8 mouse cellular contexts compared by ENCODE assay signal in the genomic region with DNA sequence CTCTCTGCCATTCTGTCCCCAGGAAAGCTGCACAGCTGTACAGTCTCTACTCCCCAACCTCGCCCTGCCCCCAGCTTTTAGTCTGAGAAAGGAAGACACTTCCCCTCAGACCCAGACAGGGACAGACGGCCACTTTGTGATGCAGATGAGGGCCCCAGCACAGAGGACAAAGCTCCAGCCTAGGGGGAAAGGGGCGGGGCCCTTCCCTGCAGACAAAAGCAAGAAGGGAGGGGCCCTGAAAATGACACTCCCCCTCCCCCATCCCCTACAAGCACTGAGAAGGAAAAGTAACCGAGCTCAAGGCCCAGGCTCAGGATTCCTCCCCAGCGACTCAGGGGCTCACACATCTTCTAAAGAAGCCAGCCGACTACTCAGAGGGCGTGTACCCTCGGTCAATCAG. TPM values are rescaled to one million over a fixed set of nuclear protein-coding genes. Genes with fewer than 3 reads are reported as not detected.
DNase-seq lines count a peak whose midpoint lies in the region; ATAC-seq and TF ChIP-seq lines count a peak whose summit lies in the region.

No protein-coding gene starts in this region.

- WGBS in forebrain, embryonic 12.5 days: under 1% methylated on average over 8 of the region's 8 CpGs
- 10% methylated on average over 8 of the region's 8 CpGs for WGBS in stomach, embryonic 15.5 days

- intact Hi-C loops in heart, postnatal 36 days (cut with DNase I): loop anchor here (5.0 to 10.0 kb wide), 2 partner anchors 144 to 499 kb away; a partner anchor contains a TSS
- intact Hi-C loops in gastrocnemius, postnatal 36 days (cut with DNase I): no loop called here

- no peak for TF ChIP-seq CTCF in G1E (IDR thresholded peaks at IDR 0.05; ENCODE audit: low read depth, low read length)

- DNase-seq in heart, adult 11 months: peak; percentile 90
- DNase-seq in heart, postnatal 36 days: no peak
- peak; percentile 48 for DNase-seq in G1E (ENCODE audit: low spot score)
- DNase-seq in induced T-regulatory cell, adult 2 months (ENCODE audit: low read depth): peak; percentile 28
- peak; percentile 40 for DNase-seq in lung, postnatal 36 days
- no peak for DNase-seq in gastrocnemius, postnatal 36 days

- peaks cover 23% of the 10 kb centered on the region for H3K36me3 ChIP-seq in G1E (replicated peaks)
- H3K36me3 ChIP-seq in forebrain, embryonic 12.5 days (replicated peaks): peaks cover 10% of the 10 kb centered on the region
- no peaks in the 10 kb centered on the region for H3K36me3 ChIP-seq in stomach, embryonic 15.5 days

- peak overlapping the region; percentile 74 for H3K4me2 ChIP-seq in forebrain, embryonic 12.5 days
- H3K4me2 ChIP-seq in stomach, embryonic 15.5 days: peak overlapping the region; percentile 37

- H3K9ac ChIP-seq in forebrain, embryonic 12.5 days: peak overlapping the region; percentile 94
- no peak overlapping the region for H3K9ac ChIP-seq in stomach, embryonic 15.5 days

- 0 out of 2 replicates have a peak, but pooled peaks cover 2% of the 10 kb centered on the region for H3K27me3 ChIP-seq in G1E (ENCODE audit: insufficient read depth, low read length)
- no peaks in the 10 kb centered on the region for H3K27me3 ChIP-seq in forebrain, embryonic 12.5 days
- H3K27me3 ChIP-seq in stomach, embryonic 15.5 days (replicated peaks): no peaks in the 10 kb centered on the region

- H3K9me3 ChIP-seq in G1E (replicated peaks): no peaks in the 10 kb centered on the region
- H3K9me3 ChIP-seq in forebrain, embryonic 12.5 days: no peaks in the 10 kb centered on the region
- no peaks in the 10 kb centered on the region for H3K9me3 ChIP-seq in stomach, embryonic 15.5 days

- H3K4me3 ChIP-seq in G1E (ENCODE audit: low read depth, low read length): peak overlapping the region; percentile 21; the same call in 1 of the 2 replicates
- H3K4me3 ChIP-seq in forebrain, embryonic 12.5 days (replicated peaks): peak overlapping the region; percentile 91
- peak overlapping the region; percentile 2; the same call in 1 of the 2 replicates for H3K4me3 ChIP-seq in stomach, embryonic 15.5 days (replicated peaks)

- H3K4me1 ChIP-seq in G1E (ENCODE audit: insufficient read depth, low read depth, low read length): peaks cover 46% of the 10 kb centered on the region
- peaks cover 56% of the 10 kb centered on the region for H3K4me1 ChIP-seq in forebrain, embryonic 12.5 days
- H3K4me1 ChIP-seq in stomach, embryonic 15.5 days: peaks cover 32% of the 10 kb centered on the region

- H3K27ac ChIP-seq in forebrain, embryonic 12.5 days: peak overlapping the region; percentile 99
- peak overlapping the region; percentile 40; the same call in 1 of the 2 replicates for H3K27ac ChIP-seq in stomach, embryonic 15.5 days

- peak; percentile 40 for ATAC-seq in G1E (ENCODE audit: extremely low read depth, insufficient number of reproducible peaks, low FRiP score, poor library complexity, severe bottlenecking)
- ATAC-seq in forebrain, embryonic 12.5 days (ENCODE audit: low FRiP score): peak; percentile 72
- ATAC-seq in stomach, embryonic 15.5 days (ENCODE audit: insufficient read depth, low FRiP score, low read depth): no peak

RNA-seq across cellular contexts. Expression of a gene that starts 2.5 kb away (rescaled TPM):
- total RNA-seq in heart, postnatal 36 days (2021): 10 to 100 TPM; 11.2 to 13.5 TPM
- total RNA-seq in G1E (2014; fragmentation: Nextera tagmentation) (25.3 and 30.9 TPM in 2 replicates), G1E (2017) (12.1 and 15.2 TPM in 2 replicates)
- 6.2 and 8.0 TPM in 2 replicates for polyA plus RNA-seq in G1E (2012)
- 20.1 and 23.4 TPM in 2 replicates for polyA plus RNA-seq in forebrain, embryonic 12.5 days (2016; fragmentation: Nextera tagmentation; extraction: Ambion mirVana)
- polyA plus RNA-seq in stomach, embryonic 15.5 days (2015; fragmentation: Nextera tagmentation; extraction: Ambion mirVana): 5.1 and 5.2 TPM in 2 replicates
- total RNA-seq in gastrocnemius, postnatal 36 days (2021): 1 to 10 TPM; 5.4 to 5.5 TPM

RNA-seq across cellular contexts. Expression of a gene that starts 36.5 kb away (rescaled TPM):
- total RNA-seq in heart, postnatal 36 days (2021): 10 to 100 TPM in 1 of 2 experiments, 1 to 10 TPM in 1; 9.0 to 11.7 TPM
- total RNA-seq in G1E (2014; fragmentation: Nextera tagmentation) (18.0 and 24.7 TPM in 2 replicates), G1E (2017) (6.3 and 8.9 TPM in 2 replicates)
- polyA plus RNA-seq in G1E (2012): 3.1 and 6.6 TPM in 2 replicates
- 16.1 and 20.0 TPM in 2 replicates for polyA plus RNA-seq in forebrain, embryonic 12.5 days (2016; fragmentation: Nextera tagmentation; extraction: Ambion mirVana)
- 13.9 and 15.2 TPM in 2 replicates for polyA plus RNA-seq in stomach, embryonic 15.5 days (2015; fragmentation: Nextera tagmentation; extraction: Ambion mirVana)
- 1 to 10 TPM; 7.9 to 8.0 TPM for total RNA-seq in gastrocnemius, postnatal 36 days (2021)

Comparison
In these comparisons a context has a peak if more than half of its experiments do, and no peak if none do; other contexts are left out.
1. DNase-seq: peak in heart, adult 11 months (single experiment), G1E (single experiment), induced T-regulatory cell, adult 2 months (single experiment) and lung, postnatal 36 days (single experiment); none in heart, postnatal 36 days (0 of 2) and gastrocnemius, postnatal 36 days (0 of 2).
2. H3K4me3 ChIP-seq: peak in every context shown above with its lines; median percentile 91 in forebrain, embryonic 12.5 days; 21 in G1E; 2 in stomach, embryonic 15.5 days.